Mouse (Mus musculus): ENCODE measurements around the gene Mrpl19.

Gene Mrpl19

DNA sequence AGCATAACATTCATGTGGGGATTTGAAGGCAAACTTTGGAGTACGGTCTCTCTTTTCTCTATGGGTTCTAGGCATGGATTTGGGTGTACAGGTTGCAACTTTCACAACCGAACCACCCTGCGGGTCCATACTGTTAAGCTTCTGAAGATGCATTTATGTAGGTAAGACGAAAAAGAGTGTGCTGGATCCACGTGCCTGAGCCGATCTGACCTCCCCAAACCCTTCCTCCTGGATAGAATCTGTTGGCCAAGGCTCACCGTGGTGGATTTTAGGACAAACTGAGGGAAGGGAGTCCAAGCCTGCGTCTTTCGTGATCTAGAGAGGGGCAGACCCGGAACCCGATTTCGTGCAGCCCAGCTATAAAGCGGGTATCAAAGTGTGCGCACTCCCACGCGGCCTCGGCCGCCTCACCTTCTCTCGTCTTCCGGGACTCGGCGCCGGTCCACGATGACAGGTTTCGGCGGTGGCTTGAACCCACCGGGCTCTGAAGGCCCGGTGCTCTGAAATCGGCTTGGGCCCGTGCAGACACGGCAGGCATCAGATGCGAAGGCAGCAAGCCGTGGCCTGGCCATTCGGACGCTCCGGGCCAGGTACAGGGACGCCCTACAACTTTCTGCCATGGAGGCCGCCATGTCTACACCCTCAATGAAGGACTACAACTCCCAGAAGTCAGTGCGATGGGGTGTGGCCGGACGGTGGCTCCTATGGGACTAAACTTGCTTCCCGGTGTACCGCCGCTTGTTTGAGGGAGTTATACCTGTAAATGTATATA lies at the start of gene Mrpl19:
Gene Mrpl19 (minus strand): TSS at position 663 of the 772 bp plus-strand sequence.
- DNase-seq (ENCODE audit: extremely low spot score) = peak; percentile 93

DNA sequence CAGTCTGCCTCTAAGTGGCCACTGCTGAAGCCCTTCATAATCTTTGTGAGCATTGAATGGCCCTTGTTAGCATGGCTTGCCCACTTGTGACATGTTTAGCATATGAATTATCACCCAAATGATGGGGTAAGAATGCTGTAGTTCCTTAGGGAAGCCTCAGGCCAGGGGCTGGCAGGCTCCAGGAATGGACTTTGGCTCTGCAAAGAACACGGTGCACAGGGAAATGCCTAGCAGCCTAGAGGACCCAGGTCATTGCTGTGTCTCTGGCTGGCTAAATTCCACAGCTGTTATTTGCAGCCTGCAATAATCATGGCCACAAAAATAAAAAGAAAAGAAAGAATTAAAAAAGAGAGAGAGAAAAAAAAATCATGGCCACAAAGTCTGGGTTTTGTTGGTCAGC lies 46.6 kb upstream of the Mrpl19 start:
- no peak for DNase-seq (ENCODE audit: extremely low spot score)

DNA sequence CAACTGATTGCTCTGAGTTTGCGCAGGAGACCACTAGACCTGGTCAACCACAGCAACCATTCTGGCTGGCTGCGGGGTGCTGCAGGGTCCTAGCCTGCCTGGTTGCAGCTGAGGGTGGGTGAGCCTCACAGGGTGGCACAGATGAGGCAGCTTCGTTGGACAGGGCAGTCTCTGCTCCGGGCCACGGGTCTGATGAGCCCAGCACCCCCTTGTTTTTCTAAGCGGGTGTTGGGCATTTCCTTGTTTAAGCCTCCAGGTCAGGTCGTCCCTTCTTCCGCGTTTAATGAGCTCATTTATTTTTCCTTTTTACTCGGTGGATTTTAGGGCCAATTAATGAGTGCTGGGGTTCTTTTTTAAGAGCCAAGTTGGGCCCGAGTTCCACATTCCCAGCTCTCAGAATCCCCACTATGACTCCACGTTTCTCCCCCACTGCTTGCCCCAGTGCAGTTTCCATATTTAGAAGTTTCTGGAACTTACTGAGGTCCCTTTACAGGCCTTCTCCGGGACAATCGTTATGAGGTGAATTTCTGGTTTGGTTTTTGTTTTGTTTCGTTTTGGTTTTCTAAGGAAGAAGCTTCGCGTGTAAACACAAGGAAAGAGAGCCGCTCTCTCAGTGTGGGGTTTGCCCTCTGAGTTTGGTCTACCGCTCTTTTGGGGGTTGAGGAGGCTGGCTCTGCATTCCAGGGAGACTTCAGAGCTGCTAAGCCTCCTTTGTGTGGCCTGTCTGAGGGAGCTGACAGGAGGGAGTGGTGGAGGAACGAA lies 24.5 kb upstream of the Mrpl19 start:
- DNase-seq (ENCODE audit: extremely low spot score) = no peak

DNA sequence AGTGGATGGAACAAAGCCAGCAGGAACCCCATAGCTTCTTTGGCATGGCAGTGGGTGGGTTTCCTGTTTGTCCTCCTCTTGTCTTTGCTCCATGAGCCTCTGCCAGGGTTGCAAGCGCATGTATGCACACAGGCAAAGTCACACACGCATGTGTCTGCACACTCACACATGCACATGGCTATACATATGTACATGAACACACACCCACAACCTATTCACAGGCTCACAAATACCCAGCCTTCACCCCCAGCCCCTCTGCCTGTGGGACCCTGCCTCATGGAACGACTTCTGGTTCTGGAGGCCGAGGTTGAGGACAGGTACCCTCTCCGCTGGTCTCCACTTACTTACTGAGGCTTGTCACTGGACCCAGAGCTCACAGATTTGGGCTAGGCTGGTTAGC lies 22.6 kb upstream of the Mrpl19 start:
- no peak for DNase-seq (ENCODE audit: extremely low spot score)

DNA sequence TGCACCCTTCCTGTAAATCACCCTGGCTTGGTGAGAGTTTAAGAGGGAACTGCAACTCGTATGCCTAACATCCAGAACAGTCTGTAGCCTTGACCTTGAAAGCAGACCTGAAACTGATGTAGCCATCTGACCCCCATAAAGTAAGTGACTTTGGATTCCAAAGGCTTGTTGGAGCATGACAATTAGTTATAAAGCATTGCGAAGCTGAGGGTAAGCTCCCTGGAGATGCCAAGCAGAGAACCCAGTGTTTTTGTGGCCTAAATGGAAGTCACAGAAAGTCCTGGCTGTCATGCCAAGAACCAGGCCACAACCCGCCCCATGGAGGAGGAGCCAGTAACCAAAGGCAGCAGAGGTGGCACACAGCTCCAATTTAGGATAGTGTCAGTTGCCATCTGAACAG lies 21.8 kb upstream of the Mrpl19 start:
- no peak for DNase-seq (ENCODE audit: extremely low spot score)

DNA sequence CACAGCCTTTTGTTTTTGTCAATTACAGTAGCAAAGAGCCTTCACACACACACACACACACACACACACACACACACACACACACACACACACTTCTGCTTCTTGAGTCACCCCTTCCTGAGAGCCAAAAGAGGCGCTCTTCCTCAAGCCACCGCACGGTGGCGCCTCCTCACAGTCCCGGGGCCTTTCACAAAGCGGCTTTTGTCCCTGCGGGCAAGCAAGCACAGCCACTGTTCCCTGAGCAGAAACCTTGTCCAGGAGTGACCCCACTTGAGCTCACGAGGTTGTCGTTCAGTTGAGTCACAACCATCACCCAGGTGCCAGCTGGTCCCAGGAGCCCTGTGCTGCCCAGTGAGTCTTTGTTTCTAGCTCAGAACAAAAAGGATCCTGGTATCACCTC lies 21.3 kb upstream of the Mrpl19 start:
- DNase-seq (ENCODE audit: extremely low spot score) = peak; percentile 81

DNA sequence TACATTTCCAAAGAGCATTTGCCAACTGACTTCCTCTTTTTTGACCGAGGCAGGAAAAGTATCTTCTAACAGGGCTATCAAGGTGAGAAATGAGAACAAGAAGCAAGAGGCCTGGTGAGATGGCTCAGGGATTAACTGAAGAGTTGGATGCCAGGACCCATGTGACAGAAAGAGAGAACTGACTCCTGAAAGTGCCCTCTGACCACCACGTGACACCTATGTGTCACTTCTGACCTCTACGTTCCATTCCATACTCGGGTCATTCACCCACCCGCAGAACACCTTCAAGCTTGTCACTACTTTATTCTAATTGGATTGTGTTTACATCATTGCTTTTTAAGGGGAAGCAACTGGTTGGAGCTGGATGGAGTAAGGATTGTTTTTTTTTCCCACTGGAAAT lies 20.8 kb upstream of the Mrpl19 start:
- no peak for DNase-seq (ENCODE audit: extremely low spot score)

DNA sequence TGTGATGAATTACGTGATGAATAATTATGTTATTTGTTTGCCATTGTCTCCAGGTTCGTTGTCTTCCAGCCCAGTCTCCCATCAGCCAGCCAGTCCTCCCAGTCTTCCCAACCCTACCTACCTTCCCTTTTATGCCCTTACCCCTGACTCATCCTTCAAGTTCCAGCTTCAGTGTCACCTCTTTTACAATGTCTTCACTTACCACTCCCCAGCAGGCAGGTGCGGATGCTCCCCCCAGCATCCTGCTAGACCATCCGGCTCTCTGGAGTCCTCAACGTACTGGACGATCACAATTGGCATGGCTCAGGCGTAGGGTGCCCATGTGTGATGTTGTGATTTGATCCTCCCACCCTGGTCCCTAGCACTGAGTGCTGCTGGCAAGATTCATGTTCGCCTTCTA lies 20.4 kb upstream of the Mrpl19 start:
- no peak for DNase-seq (ENCODE audit: extremely low spot score)

DNA sequence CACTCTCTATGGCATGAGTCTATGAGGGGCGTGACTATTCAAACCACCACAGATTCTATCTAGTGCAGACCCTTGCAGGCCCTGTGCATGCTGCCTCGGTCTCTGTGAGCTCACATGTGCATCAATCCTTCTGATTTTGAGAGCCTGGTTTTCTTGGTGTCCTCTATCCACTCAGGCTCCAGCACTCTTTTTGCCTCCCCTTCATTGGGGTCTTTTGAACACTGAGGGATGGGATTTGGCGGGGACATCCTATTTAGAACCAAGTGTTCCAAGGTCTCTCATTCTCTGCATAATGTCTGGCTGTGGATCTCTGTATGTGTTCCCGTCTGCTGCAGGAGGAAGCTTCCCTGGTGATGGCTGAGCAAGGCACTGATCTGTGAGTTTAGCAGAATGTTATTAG lies 13.5 kb upstream of the Mrpl19 start:
- no peak for DNase-seq (ENCODE audit: extremely low spot score)

DNA sequence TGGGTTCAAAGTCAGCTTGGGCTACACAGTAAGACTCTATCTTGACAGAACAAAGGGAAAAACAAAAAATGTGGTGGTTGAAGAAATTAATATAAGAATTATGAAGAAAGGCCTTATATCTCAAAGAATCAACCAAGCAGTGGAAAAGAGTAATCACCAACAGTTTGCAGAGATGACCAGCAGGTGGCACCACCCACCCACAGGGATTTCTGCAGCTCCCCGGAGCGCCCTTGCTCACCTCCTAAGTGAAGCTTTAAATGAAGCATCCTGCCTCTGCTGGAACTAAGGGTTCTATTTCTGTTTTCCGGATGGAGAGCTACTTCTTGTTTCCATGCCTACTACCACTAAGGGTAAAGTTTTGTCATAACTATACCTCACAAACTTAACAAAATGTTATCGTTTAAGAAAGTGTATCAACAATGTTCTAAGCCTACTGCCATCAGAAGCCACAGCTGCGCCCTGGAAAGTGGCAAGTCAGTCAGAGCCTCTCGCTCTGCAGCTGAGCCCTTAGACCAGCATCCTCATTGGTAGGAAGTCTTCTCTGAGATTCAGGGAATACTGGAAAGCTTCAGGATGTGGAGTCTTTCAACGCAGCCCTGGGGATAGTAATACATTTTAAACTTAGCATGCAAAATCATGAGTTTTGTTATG lies 10.3 kb upstream of the Mrpl19 start:
- peak; percentile 59 for DNase-seq (ENCODE audit: extremely low spot score)

DNA sequence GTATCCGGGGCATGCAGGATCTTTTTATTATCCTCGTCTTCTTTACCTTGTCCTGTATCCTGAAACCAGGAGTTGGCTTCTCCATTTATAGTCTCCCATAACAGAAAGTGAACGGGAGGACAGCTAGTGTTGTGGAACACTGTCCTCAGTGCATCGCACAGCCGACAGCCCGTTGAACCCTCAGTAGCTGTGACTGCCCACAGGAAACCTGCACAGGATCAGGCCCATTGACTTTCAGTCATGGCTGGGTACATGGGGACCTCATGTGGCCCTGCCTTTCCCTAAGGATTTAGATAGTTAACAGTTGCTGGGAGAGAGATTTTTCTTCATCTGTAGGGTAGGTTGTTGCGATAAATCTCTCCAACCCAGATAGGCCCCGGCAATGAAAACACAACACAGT lies 6.8 kb upstream of the Mrpl19 start:
- DNase-seq (ENCODE audit: extremely low spot score) = no peak

DNA sequence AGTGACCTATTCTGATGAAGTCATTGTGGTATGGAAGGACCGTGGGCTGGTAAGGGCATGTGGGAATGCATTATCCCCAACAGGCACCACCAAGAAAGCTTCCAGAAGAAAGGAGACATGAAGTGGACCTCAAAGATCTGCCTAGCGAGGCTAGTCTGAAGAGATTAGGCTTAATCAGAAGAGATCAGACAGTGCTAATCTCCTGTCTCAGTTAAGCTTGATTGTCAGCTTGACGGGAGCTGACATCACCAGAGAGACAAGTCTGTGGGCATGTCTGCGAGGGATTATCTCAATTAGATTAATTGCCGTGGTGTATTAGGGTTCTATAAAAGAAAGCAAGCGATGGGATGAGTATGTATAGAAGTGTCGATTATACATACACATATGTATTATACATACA lies 5.4 kb upstream of the Mrpl19 start:
- DNase-seq (ENCODE audit: extremely low spot score) = no peak

DNA sequence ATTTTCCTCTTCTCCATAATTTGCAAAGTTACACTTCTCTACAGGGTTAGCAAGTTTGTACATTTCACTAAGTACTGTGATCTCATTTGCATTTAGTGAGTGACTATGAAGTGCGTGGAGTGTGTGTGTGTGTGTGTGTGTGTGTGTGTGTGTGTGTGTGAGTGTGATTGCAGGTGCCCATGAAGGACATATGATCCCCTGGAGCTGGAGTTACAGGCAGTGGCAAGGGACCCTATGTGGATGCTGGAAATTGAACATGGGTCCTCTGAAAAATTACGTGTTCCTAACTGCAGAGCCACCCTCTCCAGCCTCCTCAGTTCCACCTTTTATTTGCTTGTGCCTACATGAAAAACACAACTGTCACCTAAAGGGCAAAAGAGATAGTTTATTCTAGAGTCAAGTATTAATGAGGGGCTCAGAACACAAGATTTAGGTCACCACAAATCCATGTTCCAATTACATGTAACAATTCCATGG lies 348 bp upstream of the Mrpl19 start:
- DNase-seq (ENCODE audit: extremely low spot score) = no peak

DNA sequence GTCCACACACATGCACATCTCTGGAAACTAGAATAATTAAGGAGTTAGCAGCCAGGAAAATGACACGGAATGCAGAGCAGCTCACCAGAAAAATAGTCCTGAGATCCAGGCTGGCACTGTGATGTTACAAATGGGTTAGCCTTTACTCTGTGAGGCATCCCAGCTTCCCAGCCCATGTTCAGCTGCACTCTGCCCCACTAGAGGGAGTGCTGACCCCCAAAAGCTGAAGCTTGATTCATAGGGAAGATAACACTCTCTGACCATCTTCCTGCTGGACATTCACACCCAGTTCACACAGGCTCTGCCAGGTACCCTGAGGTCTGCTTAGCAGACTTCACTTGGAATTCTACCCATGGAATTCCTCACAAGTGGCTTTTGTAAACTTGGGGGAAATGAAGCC lies 5.5 kb downstream of the Mrpl19 start:
- DNase-seq (ENCODE audit: extremely low spot score) = no peak

DNA sequence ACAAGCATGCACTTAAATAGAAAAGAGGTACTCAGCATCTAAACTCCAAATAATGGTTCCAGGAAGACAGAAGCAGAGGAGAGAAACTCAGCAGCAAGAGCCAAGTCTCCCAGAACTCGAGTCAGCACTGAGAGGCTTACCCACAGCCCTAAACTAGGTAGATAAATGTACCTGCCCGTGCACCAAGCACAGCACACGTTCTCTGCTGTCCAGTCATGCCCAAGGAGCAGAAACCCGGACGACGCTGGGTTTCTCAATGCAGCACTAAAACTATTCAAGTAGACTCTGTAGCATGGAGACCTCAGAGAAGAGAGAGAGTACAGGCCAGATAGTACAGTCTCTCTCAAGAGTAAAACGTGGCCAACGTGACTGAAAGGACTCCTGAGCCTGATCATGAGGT lies 5.9 kb downstream of the Mrpl19 start:
- no peak for DNase-seq (ENCODE audit: extremely low spot score)

DNA sequence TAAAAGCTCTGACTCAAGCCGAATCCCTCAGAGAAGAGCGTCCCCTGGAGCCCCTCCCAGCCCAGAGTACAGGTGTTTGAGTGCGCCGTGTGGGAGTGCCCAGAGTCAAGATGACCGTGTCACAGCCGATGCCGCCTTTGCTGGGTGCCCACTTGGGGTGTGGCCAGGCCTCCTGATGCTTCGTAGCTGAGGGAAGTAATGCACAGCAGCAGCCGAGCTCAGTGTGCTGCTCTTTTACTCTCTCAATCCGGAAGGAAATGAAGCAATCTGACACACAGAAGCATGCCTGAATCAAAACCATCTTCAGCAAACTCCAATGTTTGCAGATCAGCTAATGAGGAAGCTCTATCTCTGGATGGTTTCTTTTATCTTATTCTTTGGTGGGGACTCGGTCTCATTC lies 7.8 kb downstream of the Mrpl19 start:
- DNase-seq (ENCODE audit: extremely low spot score) = no peak

DNA sequence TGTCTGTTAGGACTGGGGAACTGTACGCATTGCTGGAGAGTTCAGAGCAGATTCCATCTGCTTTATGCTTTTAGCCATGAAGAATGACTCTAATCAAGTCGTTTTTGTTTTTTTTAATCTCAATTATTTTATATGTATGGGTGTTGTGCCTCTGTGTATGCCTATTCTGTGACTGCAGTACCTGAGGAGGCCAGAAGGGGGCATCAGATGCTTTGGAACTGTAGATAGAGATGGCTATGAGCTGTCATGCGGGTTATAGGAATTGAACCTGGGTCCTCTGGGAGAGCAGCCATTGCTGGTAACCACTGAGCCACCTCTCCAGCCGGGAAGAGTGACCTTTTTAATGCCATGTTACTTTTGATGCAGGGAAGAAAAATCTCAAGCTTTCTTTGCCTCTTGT lies 9.4 kb downstream of the Mrpl19 start:
- DNase-seq (ENCODE audit: extremely low spot score) = no peak

DNA sequence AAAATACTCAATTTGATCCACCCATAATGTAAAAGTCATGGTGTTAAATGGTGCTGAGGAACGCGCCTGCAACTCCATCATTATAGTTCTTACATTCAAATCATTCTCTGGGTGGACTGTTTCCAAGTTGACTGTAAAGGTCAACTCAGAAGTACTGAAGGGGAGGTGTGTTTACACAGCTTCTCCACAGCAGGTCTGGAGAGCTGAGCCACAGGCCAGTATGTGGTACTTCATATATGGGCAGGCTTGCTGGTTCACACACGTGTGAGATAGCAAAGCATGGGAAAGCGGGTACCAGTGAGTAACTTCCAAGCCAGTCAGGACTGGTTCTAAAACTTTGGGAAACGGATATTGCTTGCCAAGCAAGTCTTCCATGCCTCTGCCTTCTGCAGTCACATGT lies 10.6 kb downstream of the Mrpl19 start:
- DNase-seq (ENCODE audit: extremely low spot score) = no peak

DNA sequence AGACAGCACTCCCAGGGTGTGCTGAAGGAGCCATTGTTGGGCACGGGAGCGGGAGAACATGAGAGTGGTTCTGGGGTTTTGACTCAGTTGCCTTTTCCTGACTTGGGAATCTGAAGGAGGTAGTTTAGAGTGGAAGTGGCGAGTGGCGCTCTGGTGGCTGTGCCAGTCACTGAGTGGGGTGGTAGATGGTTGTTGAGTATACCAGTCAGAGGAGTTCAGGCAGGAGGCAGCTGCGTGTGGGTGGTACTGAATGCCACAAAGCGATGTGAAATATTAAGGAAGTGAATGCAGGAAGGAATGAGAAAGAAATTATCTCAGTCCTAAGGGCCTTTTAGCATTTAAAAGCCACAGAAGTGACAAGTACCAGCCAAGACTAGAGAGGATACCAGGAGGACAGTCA lies 18.9 kb downstream of the Mrpl19 start:
- DNase-seq (ENCODE audit: extremely low spot score) = no peak

DNA sequence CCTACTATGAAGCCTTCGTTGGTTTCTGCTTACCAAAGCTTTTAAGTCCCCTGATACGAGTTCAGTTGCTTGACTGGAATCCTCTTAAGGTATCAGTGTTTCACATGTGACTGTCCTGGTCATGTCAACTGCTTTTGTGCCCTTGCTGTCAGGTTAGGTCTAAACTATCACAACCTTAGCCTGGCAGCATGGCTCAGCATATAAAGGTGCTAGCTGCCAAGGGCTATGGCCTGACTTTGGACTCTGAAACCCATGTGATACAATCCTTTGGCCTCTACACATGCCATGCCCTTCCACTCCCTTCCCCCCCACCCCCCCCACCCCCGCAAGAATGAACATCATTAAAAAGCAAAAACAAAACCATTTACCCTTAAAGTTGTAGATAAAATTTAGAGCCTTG lies 21.3 kb downstream of the Mrpl19 start:
- no peak for DNase-seq (ENCODE audit: extremely low spot score)

DNA sequence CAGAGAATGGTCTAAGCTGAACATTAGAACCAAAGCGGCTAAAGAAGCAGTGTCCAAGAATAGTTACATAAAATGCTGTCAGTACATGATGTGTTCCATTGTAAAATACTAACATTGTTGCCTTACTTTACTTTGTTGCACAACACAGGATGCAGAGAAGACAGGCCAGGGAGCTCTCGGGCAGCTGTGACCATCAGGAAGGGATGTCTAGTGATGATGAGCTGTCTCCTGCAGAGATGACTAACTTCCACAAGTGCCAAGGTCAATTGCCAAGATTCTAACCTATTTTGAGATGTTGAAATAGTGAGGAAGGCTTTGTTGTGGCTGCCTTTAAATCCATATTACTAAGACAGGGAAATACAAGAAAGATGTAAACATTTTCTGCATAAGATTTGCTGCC lies 22.5 kb downstream of the Mrpl19 start:
- no peak for DNase-seq (ENCODE audit: extremely low spot score)

DNA sequence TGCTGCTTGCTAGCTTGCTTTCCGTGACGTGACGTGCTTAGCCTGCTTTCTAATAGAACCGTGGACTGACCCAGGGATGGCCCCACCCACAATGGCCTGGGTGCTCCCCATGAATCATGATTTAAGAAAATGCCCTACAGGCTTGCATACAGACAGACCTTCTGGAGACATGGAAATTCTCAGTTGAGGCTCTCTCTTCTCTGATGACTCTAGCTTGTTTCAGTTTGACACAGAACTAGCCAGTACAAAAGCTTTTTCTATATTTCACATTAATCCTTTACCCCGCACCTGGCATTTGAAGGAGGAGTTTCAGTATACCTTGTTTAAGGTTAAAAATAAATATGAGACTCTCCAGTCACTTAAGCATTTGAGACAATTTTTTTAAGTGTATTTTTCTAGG lies 24.0 kb downstream of the Mrpl19 start:
- no peak for DNase-seq (ENCODE audit: extremely low spot score)

DNA sequence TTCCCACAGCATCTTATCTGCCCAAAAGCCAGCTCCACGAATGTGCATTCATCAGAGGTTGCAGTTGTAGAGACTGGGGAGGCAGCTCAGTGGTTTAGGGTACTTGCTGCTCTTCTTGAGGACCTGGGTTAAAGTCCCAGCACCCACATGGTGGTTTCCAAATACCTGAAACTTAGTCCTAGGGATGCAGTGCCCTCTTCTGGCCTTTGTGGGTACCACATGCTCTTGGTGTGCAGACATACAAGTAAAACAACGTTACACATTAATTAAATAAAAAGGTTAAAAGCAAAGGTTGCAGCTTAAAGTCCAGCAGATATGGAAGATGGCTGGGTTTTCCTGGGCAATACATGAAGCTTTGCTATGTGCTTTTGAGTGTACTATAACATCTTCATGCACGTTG lies 32.5 kb downstream of the Mrpl19 start:
- DNase-seq (ENCODE audit: extremely low spot score) = no peak

All from embryo, embryonic 9.5 days (tissue).